Mouse (Mus musculus): ENCODE measurements around the gene 6820408C15Rik. TPM values are rescaled to one million over a fixed set of nuclear protein-coding genes. Genes with fewer than 3 reads are reported as not detected.

The 6820408C15Rik gene
- polyA plus RNA-seq, 1 experiment from 2014 or later: 0.93 TPM

DNA sequence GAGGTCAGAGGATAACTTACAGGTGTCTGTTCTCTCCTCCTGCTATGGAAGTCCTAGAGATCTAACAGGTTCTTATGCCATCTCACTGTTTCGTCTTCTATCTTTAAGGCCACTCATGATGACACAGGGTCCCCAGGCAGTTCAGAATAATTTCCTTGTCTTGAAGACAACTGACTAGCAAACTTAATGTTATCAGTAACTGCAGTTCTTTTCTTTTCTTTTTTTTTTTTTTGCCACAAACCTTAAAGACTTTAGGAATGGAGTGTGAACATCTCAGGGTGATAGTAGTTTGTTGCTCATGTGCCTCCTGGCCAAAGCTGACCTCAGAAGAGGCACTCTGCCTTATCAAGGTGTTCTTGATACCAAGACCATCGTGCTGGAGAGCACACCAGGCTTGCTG lies 31.3 kb downstream of the 6820408C15Rik start:
- Histone ChIP-seq H3K9me3 (ENCODE audit: control insufficient read depth, low read length) (no peaks in the 10 kb centered on the region), H3K4me2 (no peak overlapping the region), H3K4me1 (ENCODE audit: control insufficient read depth, insufficient read depth, low read length) (no peaks in the 10 kb centered on the region), H3K27ac (ENCODE audit: low read depth, low read length) (no peak overlapping the region), H3K36me3 (ENCODE audit: control insufficient read depth, insufficient read depth, low read length) (no peaks in the 10 kb centered on the region), H3K9ac (ENCODE audit: low read length) (no peak overlapping the region), H3K4me3 (ENCODE audit: low read depth, low read length) (no peak overlapping the region), H3K27me3 (ENCODE audit: control insufficient read depth, insufficient read depth, low read length) (no peaks in the 10 kb centered on the region)
- DNase-seq (ENCODE audit: low spot score, missing footprints): no peak
- no peak for ATAC-seq (ENCODE audit: low FRiP score)
- 75% methylated on average over 2 of the region's 2 CpGs for WGBS

DNA sequence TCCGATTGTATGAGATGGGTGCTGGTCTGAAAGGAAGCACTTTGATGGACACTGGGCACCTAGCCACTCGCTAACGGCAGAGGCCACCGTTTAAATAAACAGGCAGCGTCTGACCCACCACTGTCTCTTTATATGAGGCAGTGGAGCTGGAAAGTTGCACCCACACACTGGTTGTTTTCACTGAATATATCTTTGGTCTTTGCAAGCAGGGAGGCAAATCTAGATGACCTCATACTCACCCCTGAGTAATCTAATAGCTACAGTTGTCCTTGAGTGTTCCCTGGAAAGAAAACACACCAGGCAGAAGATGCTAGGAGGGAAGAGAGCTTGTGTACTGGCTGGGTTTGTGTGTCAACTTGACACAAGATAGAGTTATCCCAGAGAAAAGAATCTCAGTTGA lies 32.1 kb downstream of the 6820408C15Rik start:
- Histone ChIP-seq H3K4me1 (ENCODE audit: control insufficient read depth, insufficient read depth, low read length) (no peaks in the 10 kb centered on the region), H3K27me3 (ENCODE audit: control insufficient read depth, insufficient read depth, low read length) (no peaks in the 10 kb centered on the region), H3K9me3 (ENCODE audit: control insufficient read depth, low read length) (no peaks in the 10 kb centered on the region), H3K27ac (ENCODE audit: low read depth, low read length) (no peak overlapping the region), H3K9ac (ENCODE audit: low read length) (no peak overlapping the region), H3K4me2 (no peak overlapping the region), H3K36me3 (ENCODE audit: control insufficient read depth, insufficient read depth, low read length) (no peaks in the 10 kb centered on the region), H3K4me3 (ENCODE audit: low read depth, low read length) (no peak overlapping the region)
- DNase-seq (ENCODE audit: low spot score, missing footprints) (no peak), ATAC-seq (ENCODE audit: low FRiP score) (no peak)
- 57% methylated on average over 5 of the region's 5 CpGs for WGBS

DNA sequence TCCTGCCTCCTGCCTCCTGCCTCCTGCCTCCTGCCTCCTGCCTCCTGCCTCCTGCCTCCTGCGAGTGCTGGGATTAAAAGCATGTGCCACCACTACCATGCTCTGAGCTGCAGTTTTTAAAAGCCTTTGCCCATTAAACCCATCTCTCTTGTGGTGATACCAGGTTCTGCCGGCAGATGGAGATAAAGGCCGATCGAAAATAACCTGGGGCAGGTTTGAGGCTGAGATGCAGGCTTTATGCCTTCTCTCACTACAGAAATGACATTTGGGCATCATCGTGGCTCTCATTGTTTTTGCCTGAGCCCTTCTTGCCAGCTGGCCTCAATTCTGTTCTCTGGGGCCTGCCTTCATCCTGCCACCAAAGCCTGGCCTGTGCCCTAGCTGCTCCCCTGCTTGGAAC lies 34.9 kb downstream of the 6820408C15Rik start:
- 5% methylated on average over 5 of the region's 5 CpGs for WGBS
- Histone ChIP-seq H3K4me1 (ENCODE audit: control insufficient read depth, insufficient read depth, low read length) (no peaks in the 10 kb centered on the region), H3K27ac (ENCODE audit: low read depth, low read length) (no peak overlapping the region), H3K36me3 (ENCODE audit: control insufficient read depth, insufficient read depth, low read length) (no peaks in the 10 kb centered on the region), H3K4me3 (ENCODE audit: low read depth, low read length) (no peak overlapping the region), H3K27me3 (ENCODE audit: control insufficient read depth, insufficient read depth, low read length) (no peaks in the 10 kb centered on the region), H3K9me3 (ENCODE audit: control insufficient read depth, low read length) (no peaks in the 10 kb centered on the region), H3K4me2 (no peak overlapping the region), H3K9ac (ENCODE audit: low read length) (no peak overlapping the region)
- no peak for ATAC-seq (ENCODE audit: low FRiP score)
- DNase-seq (ENCODE audit: low spot score, missing footprints): peak; percentile 96

DNA sequence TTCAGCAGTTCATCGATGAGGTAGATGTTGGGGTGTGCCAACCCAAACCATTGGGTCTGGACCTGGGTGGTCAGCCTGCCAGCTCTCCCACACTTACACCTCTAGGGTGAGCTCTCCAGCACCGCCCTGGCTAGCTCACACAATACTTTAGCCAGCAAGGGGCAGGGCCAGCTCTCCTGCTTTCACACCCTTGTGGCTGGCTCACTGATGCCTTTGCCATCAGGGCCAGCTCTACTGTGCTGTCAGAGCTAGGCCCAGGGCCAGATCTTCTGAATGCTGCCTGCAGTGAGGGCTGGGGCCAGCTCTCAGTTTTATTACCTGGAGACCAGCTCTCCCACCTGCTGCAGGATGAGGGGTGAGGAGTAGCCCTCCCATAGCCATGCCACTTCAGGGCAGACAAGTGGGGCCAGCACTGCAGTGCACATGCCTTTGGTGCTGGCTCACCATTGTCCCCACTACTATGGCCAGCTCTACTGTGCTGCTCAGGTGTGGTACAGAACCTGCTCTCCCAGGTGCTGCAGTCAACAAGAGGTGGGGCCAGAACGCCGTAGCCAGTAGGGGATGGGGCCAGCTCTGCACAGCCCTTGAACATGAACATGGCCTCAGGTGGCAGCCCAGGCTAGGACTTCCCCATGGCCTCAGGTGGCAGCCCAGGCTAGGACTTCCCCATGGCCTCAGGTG lies 36.9 kb downstream of the 6820408C15Rik start:
- H3K9ac ChIP-seq (ENCODE audit: low read length): no peak overlapping the region
- no peaks in the 10 kb centered on the region for H3K9me3 ChIP-seq (ENCODE audit: control insufficient read depth, low read length)
- H3K4me2 ChIP-seq: no peak overlapping the region
- H3K27ac ChIP-seq (ENCODE audit: low read depth, low read length): no peak overlapping the region
- no peak for ATAC-seq (ENCODE audit: low FRiP score)
- no peaks in the 10 kb centered on the region for H3K4me1 ChIP-seq (ENCODE audit: control insufficient read depth, insufficient read depth, low read length)
- no peaks in the 10 kb centered on the region for H3K27me3 ChIP-seq (ENCODE audit: control insufficient read depth, insufficient read depth, low read length)
- no peak overlapping the region for H3K4me3 ChIP-seq (ENCODE audit: low read depth, low read length)
- no peak for DNase-seq (ENCODE audit: low spot score, missing footprints)
- H3K36me3 ChIP-seq (ENCODE audit: control insufficient read depth, insufficient read depth, low read length): no peaks in the 10 kb centered on the region
- 75% methylated on average over 4 of the region's 4 CpGs for WGBS

DNA sequence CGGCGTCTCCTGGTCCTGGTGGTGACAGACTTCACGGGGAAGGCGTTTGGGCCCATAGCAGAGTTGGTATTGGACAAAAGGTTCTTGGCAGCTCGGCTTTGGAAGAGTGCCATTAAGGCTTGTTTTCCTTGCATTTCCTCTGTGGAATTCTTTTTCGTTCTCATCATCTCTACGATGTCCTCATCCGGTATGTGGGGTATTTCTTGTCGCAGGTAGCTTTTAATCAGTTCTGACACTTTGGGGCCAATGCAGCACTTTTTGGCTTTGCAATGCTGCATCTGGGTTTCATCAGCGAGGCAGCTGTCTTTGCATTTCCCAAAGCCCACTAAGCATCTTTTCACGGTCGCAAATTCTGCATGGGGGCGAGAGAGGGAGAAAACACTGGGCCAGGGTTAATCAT lies 43.9 kb downstream of the 6820408C15Rik start:
- no peaks in the 10 kb centered on the region for H3K9me3 ChIP-seq (ENCODE audit: control insufficient read depth, low read length)
- no peak overlapping the region for H3K27ac ChIP-seq (ENCODE audit: low read depth, low read length)
- H3K27me3 ChIP-seq (ENCODE audit: control insufficient read depth, insufficient read depth, low read length): no peaks in the 10 kb centered on the region
- H3K4me1 ChIP-seq (ENCODE audit: control insufficient read depth, insufficient read depth, low read length): no peaks in the 10 kb centered on the region
- H3K36me3 ChIP-seq (ENCODE audit: control insufficient read depth, insufficient read depth, low read length): no peaks in the 10 kb centered on the region
- WGBS: 81% methylated on average over 13 of the region's 13 CpGs
- ATAC-seq (ENCODE audit: low FRiP score): no peak
- no peak overlapping the region for H3K9ac ChIP-seq (ENCODE audit: low read length)
- no peak for DNase-seq (ENCODE audit: low spot score, missing footprints)
- H3K4me3 ChIP-seq (ENCODE audit: low read depth, low read length): no peak overlapping the region
- H3K4me2 ChIP-seq: no peak overlapping the region

DNA sequence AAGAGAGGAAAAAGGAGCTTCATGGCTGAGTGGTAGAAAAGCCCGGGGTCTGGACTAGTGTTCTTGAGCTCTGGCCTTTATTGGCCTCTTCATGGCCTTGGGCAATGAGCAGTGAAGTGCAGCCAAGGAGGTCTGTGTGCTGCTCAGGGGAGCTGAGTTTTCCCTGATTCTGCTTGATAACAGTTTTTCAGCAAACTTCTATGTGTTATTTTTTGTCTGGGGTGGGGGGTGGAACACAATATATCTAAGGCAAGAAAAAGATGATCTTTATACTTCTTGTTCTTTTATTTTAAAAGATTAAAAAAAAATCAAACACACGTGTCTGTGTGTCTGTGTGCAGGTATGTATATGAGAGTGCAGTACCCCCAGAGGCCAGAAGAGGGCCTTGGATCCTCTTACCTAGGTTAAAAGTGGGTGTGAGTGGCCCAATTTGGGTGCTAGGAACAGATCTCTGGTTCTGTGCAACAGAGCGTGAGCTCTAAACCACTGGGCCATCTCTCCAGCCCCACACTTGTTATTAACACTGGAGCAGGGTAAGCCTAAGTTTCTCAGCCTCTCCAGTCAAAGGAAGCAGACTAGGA lies 49.3 kb downstream of the 6820408C15Rik start, which contains the start of gene Defb23:
TSS of gene Defb23 (minus strand) at position 51 of the 581 bp plus-strand sequence.
- Histone ChIP-seq H3K4me1 (ENCODE audit: control insufficient read depth, insufficient read depth, low read length) (no peaks in the 10 kb centered on the region), H3K4me2 (no peak within 1 kb of the TSS), H3K27me3 (ENCODE audit: control insufficient read depth, insufficient read depth, low read length) (no peaks in the 10 kb centered on the region), H3K9ac (ENCODE audit: low read length) (no peak within 1 kb of the TSS), H3K9me3 (ENCODE audit: control insufficient read depth, low read length) (no peaks in the 10 kb centered on the region), H3K27ac (ENCODE audit: low read depth, low read length) (no peak within 1 kb of the TSS), H3K4me3 (ENCODE audit: low read depth, low read length) (no peak within 1 kb of the TSS), H3K36me3 (ENCODE audit: control insufficient read depth, insufficient read depth, low read length) (no peaks in the 10 kb centered on the region)
- ATAC-seq (ENCODE audit: low FRiP score): no peak
- no peak for DNase-seq (ENCODE audit: low spot score, missing footprints)
- WGBS: 93% methylated on average over 3 of the region's 3 CpGs

DNA sequence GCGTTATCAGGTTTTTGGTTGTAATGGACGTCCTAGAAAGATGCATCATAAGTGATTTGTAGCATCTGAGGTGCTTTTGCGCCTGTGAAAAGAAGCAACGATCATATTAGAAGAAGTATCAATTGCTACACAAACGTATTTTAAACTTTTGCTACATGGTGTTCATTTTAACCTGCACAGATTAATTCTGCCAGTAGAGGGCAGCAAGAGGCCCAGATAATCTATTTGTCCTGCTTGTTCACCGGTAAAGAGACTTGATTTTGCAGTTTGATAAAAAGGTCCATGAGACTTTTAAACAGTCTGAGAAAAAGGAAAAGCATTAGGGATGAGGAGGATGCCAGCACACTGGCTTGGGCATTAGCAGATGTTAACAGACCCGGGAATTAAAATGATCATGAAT lies 55.6 kb downstream of the 6820408C15Rik start:
- H3K27ac ChIP-seq (ENCODE audit: low read depth, low read length): no peak overlapping the region
- H3K4me3 ChIP-seq (ENCODE audit: low read depth, low read length): no peak overlapping the region
- H3K9me3 ChIP-seq (ENCODE audit: control insufficient read depth, low read length): no peaks in the 10 kb centered on the region
- H3K4me2 ChIP-seq: no peak overlapping the region
- H3K36me3 ChIP-seq (ENCODE audit: control insufficient read depth, insufficient read depth, low read length): no peaks in the 10 kb centered on the region
- peak; percentile 90 for DNase-seq (ENCODE audit: low spot score, missing footprints)
- no peak overlapping the region for H3K9ac ChIP-seq (ENCODE audit: low read length)
- WGBS: 35% methylated on average over 7 of the region's 7 CpGs
- no peaks in the 10 kb centered on the region for H3K27me3 ChIP-seq (ENCODE audit: control insufficient read depth, insufficient read depth, low read length)
- H3K4me1 ChIP-seq (ENCODE audit: control insufficient read depth, insufficient read depth, low read length): no peaks in the 10 kb centered on the region
- ATAC-seq (ENCODE audit: low FRiP score): no peak

DNA sequence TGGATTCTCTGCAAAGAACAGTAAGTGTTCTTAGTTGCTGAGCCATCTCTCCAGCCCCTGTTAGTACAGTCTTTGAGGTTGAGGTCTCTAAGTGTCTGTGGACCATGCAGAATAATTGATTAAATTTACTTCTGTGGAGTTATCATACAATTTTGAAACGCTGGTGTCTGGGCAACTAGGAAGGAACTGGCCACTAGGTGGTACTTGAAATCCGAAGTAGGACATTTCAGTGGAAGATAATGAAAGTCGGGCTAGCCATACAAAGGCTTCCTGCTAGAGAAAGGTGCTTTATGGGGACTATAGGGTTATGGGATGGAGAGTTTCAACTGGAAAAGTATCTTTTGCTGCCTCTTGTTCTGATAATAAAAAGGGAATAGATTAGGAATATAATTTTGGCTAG lies 57.0 kb downstream of the 6820408C15Rik start:
- H3K27ac ChIP-seq (ENCODE audit: low read depth, low read length): no peak overlapping the region
- no peak overlapping the region for H3K4me3 ChIP-seq (ENCODE audit: low read depth, low read length)
- H3K9me3 ChIP-seq (ENCODE audit: control insufficient read depth, low read length): no peaks in the 10 kb centered on the region
- no peaks in the 10 kb centered on the region for H3K27me3 ChIP-seq (ENCODE audit: control insufficient read depth, insufficient read depth, low read length)
- no peak for DNase-seq (ENCODE audit: low spot score, missing footprints)
- whole genome bisulfite sequencing: 41% methylated on average over 3 of the region's 3 CpGs
- H3K4me2 ChIP-seq: no peak overlapping the region
- ATAC-seq (ENCODE audit: low FRiP score): no peak
- no peak overlapping the region for H3K9ac ChIP-seq (ENCODE audit: low read length)
- H3K4me1 ChIP-seq (ENCODE audit: control insufficient read depth, insufficient read depth, low read length): no peaks in the 10 kb centered on the region
- H3K36me3 ChIP-seq (ENCODE audit: control insufficient read depth, insufficient read depth, low read length): no peaks in the 10 kb centered on the region

DNA sequence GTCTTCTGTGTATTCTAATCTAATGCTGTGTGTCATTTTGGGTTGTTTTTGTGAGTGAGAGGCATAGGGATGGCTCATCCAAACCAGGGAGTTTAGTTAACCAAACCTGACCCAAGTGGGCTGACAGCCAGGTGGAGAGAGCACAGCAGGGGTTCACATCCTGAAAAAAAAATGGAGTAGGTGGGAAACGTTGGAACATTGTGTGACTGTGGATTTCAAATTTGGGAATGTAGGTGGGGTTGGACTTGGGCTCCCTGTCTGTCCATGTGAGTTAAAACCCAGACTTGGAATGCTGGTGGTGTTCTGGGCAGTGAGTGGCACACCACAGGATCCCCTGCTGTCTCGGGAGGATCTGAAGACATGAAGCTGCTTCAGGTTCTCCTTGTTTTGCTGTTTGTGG lies 61.4 kb downstream of the 6820408C15Rik start, which contains the start of gene Defb20:
TSS of gene Defb20 (plus strand) at position 301 of the 400 bp plus-strand sequence.
- Histone ChIP-seq H3K4me2 (no peak within 1 kb of the TSS), H3K9ac (ENCODE audit: low read length) (no peak within 1 kb of the TSS), H3K27ac (ENCODE audit: low read depth, low read length) (no peak within 1 kb of the TSS), H3K4me1 (ENCODE audit: control insufficient read depth, insufficient read depth, low read length) (no peaks in the 10 kb centered on the region), H3K4me3 (ENCODE audit: low read depth, low read length) (no peak within 1 kb of the TSS), H3K9me3 (ENCODE audit: control insufficient read depth, low read length) (no peaks in the 10 kb centered on the region), H3K27me3 (ENCODE audit: control insufficient read depth, insufficient read depth, low read length) (no peaks in the 10 kb centered on the region), H3K36me3 (ENCODE audit: control insufficient read depth, insufficient read depth, low read length) (no peaks in the 10 kb centered on the region)
- ATAC-seq (ENCODE audit: low FRiP score): no peak
- 77% methylated on average over 2 of the region's 2 CpGs for WGBS
- no peak for DNase-seq (ENCODE audit: low spot score, missing footprints)
